Mouse (Mus musculus) stomach, postnatal 0 days (tissue): ENCODE results near the gene Cntnap2.

Source experiments
- CTCF ChIP-seq: IDR thresholded peaks from 2 replicates; pipeline ENCODE4 v1.5.1; 2016; ENCODE audit warnings: antibody characterized with exemption, low read depth, mild to moderate bottlenecking, moderate library complexity
- EP300 ChIP-seq: optimal IDR thresholded peaks from 2 replicates; pipeline ENCODE3; 2016; ENCODE audit warnings: antibody characterized with exemption

- TF ChIP-seq CTCF = no peak
- no peak for TF ChIP-seq EP300
Measured at GRCm38 (mm10) chr6:45205039-45205438, 145.9 kb downstream of the Cntnap2 start.
